Mouse (Mus musculus): ENCODE measurements at regions not wholly inside any gene's neighbourhood (a gene's known extent, or its start where the extent isn't known, plus 50 kb on each side); places are given as distances from the start of the nearest gene placed in this dataset.

- H3K9ac ChIP-seq = no peak overlapping the region
- no peak overlapping the region for H3K4me3 ChIP-seq
- H3K9me3 ChIP-seq (replicated peaks) = no peaks in the 10 kb centered on the region
- ATAC-seq (replicated peaks; ENCODE audit: insufficient number of reproducible peaks, insufficient read depth, low FRiP score, low read depth) = no peak
- no peak overlapping the region for H3K27ac ChIP-seq
- WGBS = 77% methylated on average over 10 of the region's 10 CpGs
- H3K4me2 ChIP-seq = no peak overlapping the region
- H3K36me3 ChIP-seq = no peaks in the 10 kb centered on the region
- H3K27me3 ChIP-seq = no peaks in the 10 kb centered on the region
- H3K4me1 ChIP-seq (replicated peaks) = peaks cover 18% of the 10 kb centered on the region
Measured at GRCm38 (mm10) chr1:156989149-156989785, 49.8 kb upstream of the Ralgps2 start.
